Mouse (Mus musculus) heart, postnatal 0 days (tissue): ENCODE results near the gene Purb. TPM values are rescaled to one million over a fixed set of nuclear protein-coding genes. Genes with fewer than 3 reads are reported as not detected.

Experiments used
- ATAC-seq: fragments of 200-750 bp; cut with Nextera tagmentation; 2 replicates; pipeline ENCODE4 v1.8.0; 2017; ENCODE audit warnings: low read depth, moderate number of reproducible peaks, moderate library complexity; ENCODE audit not compliant: insufficient read depth
- DNase-seq: peaks from one replicate; pipeline ENCODE4 v3.0.0-alpha.2; 2016; ENCODE audit warnings: low spot score
- H3K27ac ChIP-seq: fragments of 300-500 bp; sonication (generic); 2 replicates; pipeline ENCODE4 v1.5.1; 2014; ENCODE audit warnings: low read depth, mild to moderate bottlenecking
- H3K27me3 ChIP-seq: fragments of 300-500 bp; sonication (generic); 2 replicates; pipeline ENCODE4 v1.6.1; 2014; ENCODE audit warnings: low read length, mixed read lengths; ENCODE audit not compliant: control insufficient read depth, insufficient read depth
- H3K36me3 ChIP-seq: fragments of 300-500 bp; sonication (generic); replicated peaks from 2 replicates; pipeline ENCODE4 v1.6.1; 2014; ENCODE audit warnings: low read length, mixed read lengths; ENCODE audit not compliant: control insufficient read depth, insufficient read depth
- H3K4me1 ChIP-seq: fragments of 300-500 bp; sonication (generic); 2 replicates; pipeline ENCODE4 v1.6.1; 2014; ENCODE audit warnings: antibody characterized with exemption; ENCODE audit not compliant: control insufficient read depth, insufficient read depth
- H3K4me2 ChIP-seq: fragments of 300-500 bp; sonication (generic); 2 replicates; pipeline ENCODE4 v1.6.1; 2014; ENCODE audit warnings: low read depth, mild to moderate bottlenecking, low read length, moderate library complexity
- H3K4me3 ChIP-seq: fragments of 300-500 bp; sonication (generic); 2 replicates; pipeline ENCODE4 v1.5.1; 2014; ENCODE audit warnings: low read depth, low read length
- H3K9ac ChIP-seq: fragments of 300-500 bp; sonication (generic); replicated peaks from 2 replicates; pipeline ENCODE4 v1.6.1; 2014; ENCODE audit warnings: low read depth, low read length, mixed read lengths
- H3K9me3 ChIP-seq: fragments of 300-500 bp; sonication (generic); replicated peaks from 2 replicates; pipeline ENCODE4 v1.6.1; 2016; ENCODE audit warnings: low read length; ENCODE audit not compliant: control insufficient read depth
- CTCF ChIP-seq: IDR thresholded peaks from 2 replicates; pipeline ENCODE4 v1.5.1; 2016; ENCODE audit warnings: antibody characterized with exemption, control low read depth, low read depth
- EP300 ChIP-seq: IDR thresholded peaks from 2 replicates; pipeline ENCODE4 v1.6.1; 2016; ENCODE audit warnings: antibody characterized with exemption, low read depth
- WGBS: fragments of 180-500 bp; shearing (Covaris S2); extraction: QIAGEN DNeasy Blood & Tissue Kit; methylation state at CpG from one replicate; pipeline ENCODE4 v1.1.7; 2014; 5-methylcytosine and 5-hydroxymethylcytosine counted together
- polyA plus RNA-seq: library from polyadenylated mRNA; unstranded; fragments of >200 nt; fragmentation: Nextera tagmentation; extraction: Ambion mirVana; gene quantifications from 2 replicates; pipeline ENCODE4 v1.2.1, GENCODE M21; 2015
- total RNA-seq: library from RNA; depleted of rRNA; stranded (reverse); fragments of >200 nt; gene quantifications from 2 replicates; pipeline ENCODE4 v1.2.3, GENCODE M21; 2014; ENCODE audit warnings: low replicate concordance

Purb gene
- total and polyA plus RNA-seq, 2 experiments from 2014 or later = 22.0 to 40.4 TPM

DNA sequence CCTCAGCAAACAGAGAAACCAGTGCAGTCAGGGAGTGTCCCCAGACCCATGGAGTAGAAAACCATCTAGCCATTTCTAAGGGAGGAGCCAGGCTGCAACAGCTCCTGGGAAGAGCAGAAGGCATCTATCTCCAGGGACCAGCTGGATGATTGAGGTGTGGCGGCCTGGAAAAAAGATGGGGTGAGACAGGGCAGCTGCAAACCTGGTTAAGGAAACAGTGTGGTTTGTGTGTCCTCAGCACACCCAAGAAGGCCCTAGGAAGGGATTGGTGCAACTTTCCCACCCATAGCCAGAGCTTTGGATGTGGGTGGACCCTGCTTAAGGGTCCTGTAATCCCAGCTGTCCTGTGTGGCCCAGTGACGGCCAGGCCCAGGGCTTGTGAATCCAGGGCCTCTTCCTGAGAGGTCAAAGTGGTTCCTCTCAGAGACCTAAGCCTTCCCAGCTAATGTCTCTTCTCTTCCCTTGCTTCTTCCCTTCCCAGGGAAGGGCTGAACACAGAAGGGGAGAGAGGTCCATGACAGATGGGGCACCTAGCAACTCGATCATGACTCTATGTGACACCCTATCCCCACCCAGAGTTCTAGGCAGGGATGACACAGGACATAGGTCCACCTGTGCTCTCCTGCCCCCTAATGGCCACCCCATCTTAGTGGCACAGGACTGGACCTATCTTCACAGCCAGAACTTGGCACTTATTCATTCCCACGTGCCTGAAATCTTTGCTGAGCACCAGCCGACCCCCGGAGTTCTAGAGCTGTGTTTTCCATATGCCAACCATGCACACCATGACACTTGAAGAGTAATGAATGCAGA is 14.2 kb upstream of the Purb start:
- no peak for DNase-seq
- no peaks in the 10 kb centered on the region for H3K36me3 ChIP-seq
- peak; percentile 72 for TF ChIP-seq CTCF
- TF ChIP-seq EP300 = no peak
- H3K27ac ChIP-seq = no peak overlapping the region
- H3K9ac ChIP-seq = no peak overlapping the region
- 0 out of 2 replicates have a peak, but pooled peaks cover 4% of the 10 kb centered on the region for H3K4me1 ChIP-seq
- WGBS = 30% methylated on average over 6 of the region's 6 CpGs
- H3K9me3 ChIP-seq = no peaks in the 10 kb centered on the region
- no peaks in the 10 kb centered on the region for H3K27me3 ChIP-seq
- peak; percentile 76 for ATAC-seq
- H3K4me3 ChIP-seq = no peak overlapping the region
- no peak overlapping the region for H3K4me2 ChIP-seq

DNA sequence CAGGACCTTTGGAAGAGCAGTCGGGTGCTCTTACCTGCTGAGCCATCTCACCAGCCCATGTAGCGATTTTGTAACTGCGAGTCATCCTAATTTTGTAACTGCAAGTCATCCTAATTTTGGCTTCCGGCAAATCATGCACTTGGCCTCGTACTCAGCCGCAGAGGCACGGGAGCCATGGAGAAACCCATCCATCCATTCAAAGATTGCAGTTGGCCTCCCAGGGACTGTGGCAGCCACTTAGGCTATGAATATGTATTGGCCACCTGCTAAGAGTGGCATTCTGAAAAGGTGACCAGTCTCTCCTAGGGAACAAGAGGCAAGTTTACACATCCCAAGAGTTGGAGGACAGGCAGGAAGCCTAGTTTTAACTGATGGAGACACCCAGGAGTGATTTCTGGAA is 13.5 kb upstream of the Purb start:
- ATAC-seq = no peak
- DNase-seq = no peak
- H3K9me3 ChIP-seq = no peaks in the 10 kb centered on the region
- no peaks in the 10 kb centered on the region for H3K27me3 ChIP-seq
- no peak overlapping the region for H3K27ac ChIP-seq
- no peaks in the 10 kb centered on the region for H3K36me3 ChIP-seq
- no peak overlapping the region for H3K4me2 ChIP-seq
- TF ChIP-seq EP300 = no peak
- no peak overlapping the region for H3K9ac ChIP-seq
- WGBS = 92% methylated on average over 7 of the region's 7 CpGs
- H3K4me3 ChIP-seq = no peak overlapping the region
- 0 out of 2 replicates have a peak, but pooled peaks cover 5% of the 10 kb centered on the region for H3K4me1 ChIP-seq

DNA sequence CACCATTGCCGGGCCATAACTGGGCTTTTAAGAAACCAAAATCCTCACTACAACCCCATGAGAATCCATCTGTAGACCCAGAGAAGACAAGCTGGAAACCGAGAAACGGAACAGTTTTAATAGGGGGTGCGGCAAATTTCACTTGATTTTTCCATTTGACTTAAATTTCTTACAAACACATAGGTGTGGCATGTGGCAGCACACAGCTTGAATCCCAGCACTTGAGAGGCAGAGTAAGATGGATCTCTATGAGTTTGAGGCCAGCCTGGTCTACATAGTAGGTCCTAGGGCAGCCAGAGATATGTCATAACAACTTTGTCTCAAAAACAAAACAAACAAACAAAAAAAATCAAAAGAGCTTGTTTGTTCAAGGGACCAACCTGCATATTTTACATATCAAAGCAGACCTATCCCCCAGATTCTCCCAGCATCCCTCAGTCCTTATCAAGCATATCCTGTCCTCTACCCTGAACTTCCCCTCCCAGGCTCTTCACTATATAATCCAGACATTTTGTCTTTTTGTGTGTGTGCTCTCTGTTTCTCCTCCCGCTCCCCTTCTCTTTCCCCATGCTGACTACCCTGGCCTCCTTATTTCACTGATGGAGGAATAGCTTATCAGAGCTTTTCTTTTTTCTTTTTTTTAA is 12.4 kb upstream of the Purb start:
- no peak overlapping the region for H3K4me2 ChIP-seq
- DNase-seq (no peak), ATAC-seq (no peak)
- 0 out of 2 replicates have a peak, but pooled peaks cover 5% of the 10 kb centered on the region for H3K4me1 ChIP-seq
- H3K4me3 ChIP-seq = no peak overlapping the region
- no peaks in the 10 kb centered on the region for H3K27me3 ChIP-seq
- no peak overlapping the region for H3K9ac ChIP-seq
- no peaks in the 10 kb centered on the region for H3K36me3 ChIP-seq
- H3K27ac ChIP-seq = no peak overlapping the region
- 91% methylated on average over 5 of the region's 5 CpGs for WGBS
- no peaks in the 10 kb centered on the region for H3K9me3 ChIP-seq
- TF ChIP-seq EP300 (no peak), CTCF (no peak)

DNA sequence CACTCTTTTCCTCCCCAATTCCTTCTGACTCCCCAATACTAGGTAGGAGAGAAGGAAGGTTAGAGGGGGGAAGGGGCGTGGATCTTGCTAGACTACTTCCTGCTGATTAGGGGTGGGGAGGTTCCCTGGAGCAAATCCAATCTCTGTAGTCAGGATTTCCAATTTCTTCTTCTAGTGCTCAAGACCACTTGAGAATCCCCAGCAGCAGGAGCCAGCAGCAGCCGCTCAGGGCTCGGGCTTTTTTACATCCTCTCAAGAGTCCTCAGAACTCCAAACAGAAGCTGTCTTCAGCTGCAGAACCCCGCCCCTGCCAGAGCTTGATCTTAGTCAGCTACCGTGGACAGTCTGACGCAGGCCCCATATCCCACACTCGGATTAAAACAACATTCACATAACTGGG is 11.8 kb upstream of the Purb start:
- Histone ChIP-seq H3K36me3 (no peaks in the 10 kb centered on the region), H3K9me3 (no peaks in the 10 kb centered on the region), H3K27me3 (no peaks in the 10 kb centered on the region), H3K4me1 (0 out of 2 replicates have a peak, but pooled peaks cover 5% of the 10 kb centered on the region), H3K9ac (no peak overlapping the region), H3K27ac (no peak overlapping the region; the same call in 1 of the 2 replicates), H3K4me2 (no peak overlapping the region), H3K4me3 (no peak overlapping the region)
- 25% methylated on average over 7 of the region's 7 CpGs for WGBS
- DNase-seq = no peak
- TF ChIP-seq EP300 = no peak
- no peak for TF ChIP-seq CTCF
- no peak for ATAC-seq

DNA sequence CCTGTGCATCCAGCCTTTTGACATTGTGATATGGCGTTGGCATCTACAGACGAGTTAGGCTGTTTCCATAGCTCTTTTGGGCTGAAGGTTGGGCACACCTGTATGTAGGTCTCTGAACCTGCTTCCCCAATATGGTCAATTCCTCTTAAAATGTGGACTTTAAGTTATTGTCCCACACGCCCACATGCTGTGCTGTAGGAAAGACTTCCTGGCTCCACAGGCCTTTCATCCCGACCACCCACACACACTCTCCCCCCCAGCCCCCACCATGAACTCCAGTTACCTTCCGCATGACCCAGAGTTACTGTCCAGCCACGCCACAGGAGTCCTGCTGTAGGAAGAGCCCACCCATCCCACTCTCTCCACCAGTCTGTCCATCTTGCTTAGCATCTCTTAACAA is 11.2 kb upstream of the Purb start:
- 60% methylated on average over 6 of the region's 6 CpGs for WGBS
- no peak for DNase-seq
- no peak overlapping the region for H3K9ac ChIP-seq
- no peak overlapping the region for H3K27ac ChIP-seq
- no peak for ATAC-seq
- no peaks in the 10 kb centered on the region for H3K36me3 ChIP-seq
- H3K4me1 ChIP-seq = 0 out of 2 replicates have a peak, but pooled peaks cover 5% of the 10 kb centered on the region
- no peak overlapping the region for H3K4me3 ChIP-seq
- H3K4me2 ChIP-seq = no peak overlapping the region
- no peak for TF ChIP-seq CTCF
- TF ChIP-seq EP300 = no peak
- no peaks in the 10 kb centered on the region for H3K9me3 ChIP-seq
- no peaks in the 10 kb centered on the region for H3K27me3 ChIP-seq
